Mouse (Mus musculus) limb, embryonic 12.5 days (tissue): ENCODE measurements around the gene Cpa1. TPM values are rescaled to one million over a fixed set of nuclear protein-coding genes. Genes with fewer than 3 reads are reported as not detected.
A peak's percentile ranks its signal among the peaks of the same experiment; 100 is the strongest.

ENCODE experiments used
- ATAC-seq: fragments of 200-750 bp; cut with Nextera tagmentation; 2 replicates; pipeline ENCODE4 v1.8.0; 2017; ENCODE audit warnings: low read depth, moderate TSS enrichment; ENCODE audit not compliant: insufficient number of reproducible peaks, insufficient read depth, low FRiP score, low TSS enrichment
- H3K27ac ChIP-seq: fragments of 300-500 bp; sonication (generic); 2 replicates; pipeline ENCODE4 v1.5.1; 2016; ENCODE audit warnings: mild to moderate bottlenecking, moderate library complexity
- H3K27me3 ChIP-seq: fragments of 300-500 bp; sonication (generic); 2 replicates; pipeline ENCODE4 v1.6.1; 2016; ENCODE audit warnings: mild to moderate bottlenecking, moderate library complexity
- H3K36me3 ChIP-seq: fragments of 300-500 bp; sonication (generic); 2 replicates; pipeline ENCODE4 v1.6.1; 2016; ENCODE audit warnings: mild to moderate bottlenecking, moderate library complexity
- H3K4me1 ChIP-seq: fragments of 300-500 bp; sonication (generic); replicated peaks from 2 replicates; pipeline ENCODE4 v1.6.1; 2016
- H3K4me2 ChIP-seq: fragments of 300-500 bp; sonication (generic); 2 replicates; pipeline ENCODE4 v1.6.1; 2016; ENCODE audit warnings: mild to moderate bottlenecking, moderate library complexity
- H3K4me3 ChIP-seq: fragments of 300-500 bp; sonication (generic); replicated peaks from 2 replicates; pipeline ENCODE4 v1.5.1; 2016; ENCODE audit warnings: mild to moderate bottlenecking
- H3K9ac ChIP-seq: fragments of 300-500 bp; sonication (generic); replicated peaks from 2 replicates; pipeline ENCODE4 v1.6.1; 2016; ENCODE audit warnings: mild to moderate bottlenecking, moderate library complexity
- H3K9me3 ChIP-seq: fragments of 300-500 bp; sonication (generic); 2 replicates; pipeline ENCODE4 v1.6.1; 2016; ENCODE audit warnings: mild to moderate bottlenecking, moderate library complexity
- WGBS: fragments of 180-500 bp; shearing (Covaris S2); methylation state at CpG from one replicate; pipeline ENCODE4 v1.1.7; 2016; 5-methylcytosine and 5-hydroxymethylcytosine counted together
- polyA plus RNA-seq: library from polyadenylated mRNA; unstranded; fragments of >200 nt; fragmentation: Nextera tagmentation; extraction: Ambion mirVana; gene quantifications from 2 replicates; pipeline ENCODE4 v1.2.1, GENCODE M21; 2016

Gene Cpa1
- polyA plus RNA-seq, 1 experiment from 2014 or later, result 0.40 TPM

DNA sequence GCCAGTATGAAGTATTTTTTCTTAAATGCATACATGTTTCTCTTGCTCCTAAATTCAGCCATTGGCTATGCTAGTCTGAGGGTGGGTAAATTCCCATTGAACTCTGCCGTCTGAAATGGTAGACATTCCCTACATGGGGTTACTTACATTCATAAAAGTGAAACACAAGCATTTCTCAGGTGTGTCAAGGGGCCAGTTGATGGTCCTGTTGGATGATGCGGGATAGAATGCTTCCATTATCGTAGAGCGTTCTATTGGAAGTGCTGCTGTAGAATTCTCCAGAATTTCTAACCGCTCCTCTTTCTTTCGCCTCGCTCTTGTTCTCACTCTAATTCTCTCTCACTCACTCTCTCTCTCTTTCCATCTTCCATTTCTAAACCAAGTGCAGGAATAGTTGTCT is 28.3 kb upstream of the Cpa1 start, which contains the start of gene Cpa5:
Gene Cpa5, plus strand, starts transcription at position 301 of the 400 bp plus-strand sequence.
- ATAC-seq, result no peak
- Histone ChIP-seq H3K36me3 (no peaks in the 10 kb centered on the region), H3K9ac (no peak within 1 kb of the TSS), H3K4me1 (peaks cover 21% of the 10 kb centered on the region), H3K27me3 (no peaks in the 10 kb centered on the region), H3K4me2 (no peak within 1 kb of the TSS), H3K4me3 (no peak within 1 kb of the TSS), H3K9me3 (no peaks in the 10 kb centered on the region), H3K27ac (0 out of 2 replicates have a peak within 1 kb of the TSS, but pooled peaks have one; percentile 9)
- 95% methylated on average over 7 of the region's 7 CpGs for WGBS

GRCm38 (mm10) chr6:30611212-30611611 is 27.8 kb upstream of the Cpa1 start:
- Histone ChIP-seq H3K4me2 (no peak overlapping the region), H3K9ac (no peak overlapping the region), H3K27ac (no peak overlapping the region), H3K4me3 (no peak overlapping the region), H3K27me3 (no peaks in the 10 kb centered on the region), H3K4me1 (peaks cover 21% of the 10 kb centered on the region), H3K9me3 (no peaks in the 10 kb centered on the region), H3K36me3 (no peaks in the 10 kb centered on the region)
- WGBS, result 75% methylated on average over 5 of the region's 5 CpGs
- no peak for ATAC-seq

DNA sequence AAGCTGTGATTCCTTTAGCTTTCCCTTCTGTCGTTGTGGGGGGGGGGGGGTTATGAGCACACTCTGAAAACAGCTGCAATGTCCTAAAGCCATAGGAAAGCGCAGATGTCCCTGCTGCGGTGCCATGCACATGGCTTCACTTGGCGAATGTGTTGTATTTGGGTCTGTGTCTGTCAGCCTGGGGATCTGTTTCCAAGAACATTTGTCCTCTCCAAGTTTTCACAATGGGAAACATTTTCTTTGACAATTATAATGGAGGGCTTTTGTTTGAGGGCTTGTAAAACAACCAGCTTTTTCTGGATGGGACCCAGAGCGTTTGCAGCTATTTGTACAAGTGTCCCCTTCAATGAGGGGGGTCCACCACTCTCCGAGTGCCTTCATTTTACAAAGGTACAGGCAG is 24.8 kb upstream of the Cpa1 start:
- Histone ChIP-seq H3K9me3 (no peaks in the 10 kb centered on the region), H3K4me3 (no peak overlapping the region), H3K9ac (no peak overlapping the region), H3K27me3 (no peaks in the 10 kb centered on the region), H3K36me3 (no peaks in the 10 kb centered on the region), H3K4me1 (peaks cover 48% of the 10 kb centered on the region), H3K4me2 (no peak overlapping the region), H3K27ac (peak overlapping the region; percentile 95; the same call in 1 of the 2 replicates)
- WGBS, result 81% methylated on average over 6 of the region's 6 CpGs
- no peak for ATAC-seq

- Histone ChIP-seq H3K9ac (no peak overlapping the region), H3K36me3 (no peaks in the 10 kb centered on the region), H3K27me3 (no peaks in the 10 kb centered on the region), H3K4me1 (peaks cover 48% of the 10 kb centered on the region), H3K4me3 (no peak overlapping the region), H3K27ac (peak overlapping the region; percentile 95), H3K4me2 (peak overlapping the region; percentile 52), H3K9me3 (no peaks in the 10 kb centered on the region)
- ATAC-seq, result no peak
- 15% methylated on average over 4 of the region's 4 CpGs for WGBS
Measured at GRCm38 (mm10) chr6:30615741-30616140, 23.3 kb upstream of the Cpa1 start.

- peak overlapping the region; percentile 18; the same call in 1 of the 2 replicates for H3K9ac ChIP-seq
- H3K4me3 ChIP-seq, result 0 out of 2 replicates have a peak overlapping the region, but pooled peaks have one; percentile 6
- peaks cover 48% of the 10 kb centered on the region for H3K4me1 ChIP-seq
- H3K27ac ChIP-seq, result peak overlapping the region; percentile 95
- no peaks in the 10 kb centered on the region for H3K9me3 ChIP-seq
- 0% methylated on average over 8 of the region's 8 CpGs for WGBS
- ATAC-seq, result peak; percentile 48
- no peaks in the 10 kb centered on the region for H3K36me3 ChIP-seq
- peak overlapping the region; percentile 52 for H3K4me2 ChIP-seq
- H3K27me3 ChIP-seq, result no peaks in the 10 kb centered on the region
Measured at GRCm38 (mm10) chr6:30616491-30616941, 22.5 kb upstream of the Cpa1 start.

DNA sequence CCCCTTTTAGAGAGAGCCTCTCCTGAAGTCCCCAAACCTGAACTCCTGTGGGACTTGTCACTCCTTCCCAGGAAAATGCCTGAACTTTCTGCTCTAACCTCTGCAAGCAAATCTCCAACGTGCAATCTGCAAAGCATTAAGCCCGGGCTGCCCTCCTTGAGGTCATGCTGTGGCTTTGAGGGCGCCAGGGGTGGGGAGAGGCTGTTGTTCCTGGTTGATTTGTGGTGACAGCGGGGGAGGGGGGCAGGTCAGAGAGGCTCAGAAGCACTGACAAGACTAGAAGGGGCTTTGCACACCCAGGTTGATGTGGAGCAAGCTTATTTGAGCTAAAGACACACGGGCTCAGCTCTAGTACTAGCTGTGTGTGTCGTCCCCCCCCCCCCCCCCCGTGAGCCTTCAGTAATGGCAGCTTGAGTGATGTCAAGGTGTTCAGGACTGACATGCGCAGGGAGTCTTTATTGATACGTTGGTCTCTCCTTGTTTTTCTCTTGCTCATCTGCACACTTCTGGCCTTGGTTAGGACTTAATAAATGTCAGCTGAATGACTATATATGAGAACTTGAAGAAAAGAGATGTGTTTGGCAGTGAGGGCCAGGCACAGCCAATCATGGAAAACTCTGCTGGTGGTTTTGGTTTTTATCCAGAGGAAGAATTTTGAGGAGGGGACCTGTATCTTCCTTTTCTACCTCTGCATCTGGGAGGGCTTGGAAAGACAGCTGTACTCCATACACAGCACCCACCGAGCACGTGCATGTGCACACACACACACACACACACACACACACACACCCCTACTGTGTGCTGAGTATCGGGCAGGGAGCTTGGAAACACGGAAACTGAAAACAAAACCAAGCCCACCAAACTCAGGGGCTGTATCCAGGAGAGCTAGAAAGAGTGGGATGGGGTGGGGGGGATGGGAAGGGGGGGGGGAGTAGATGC is 21.7 kb upstream of the Cpa1 start:
- peak overlapping the region; percentile 44; the same call in 1 of the 2 replicates for H3K9ac ChIP-seq

DNA sequence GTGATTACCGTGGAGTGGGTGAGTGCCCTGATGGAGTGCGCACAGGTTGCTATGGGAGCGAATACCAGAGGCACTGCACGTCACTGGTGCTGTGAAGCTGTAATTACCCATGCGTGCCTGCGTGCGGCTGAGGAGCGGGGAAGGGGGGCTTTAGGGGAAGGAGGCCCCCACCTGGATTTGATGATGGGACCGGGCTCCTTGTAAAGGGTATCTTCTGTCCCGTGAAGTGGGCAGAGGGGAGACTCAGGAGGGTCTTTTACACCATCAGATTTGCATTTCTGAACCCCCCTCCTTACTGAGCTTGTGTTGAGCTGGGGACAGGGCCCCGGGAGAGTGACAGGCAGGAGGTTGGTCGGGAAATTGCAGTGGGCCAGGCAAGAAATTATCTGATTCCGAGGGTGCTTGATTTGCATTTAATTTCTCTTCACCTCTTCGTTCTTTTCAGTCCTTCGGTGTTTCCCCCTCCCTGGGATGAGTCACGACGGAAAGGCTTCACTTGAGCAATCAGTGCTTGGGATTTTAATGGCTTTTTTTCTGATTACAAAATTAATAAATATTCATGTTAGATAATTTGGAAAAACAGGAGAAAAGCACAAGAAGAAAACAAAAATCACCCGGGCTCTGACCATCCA is 20.9 kb upstream of the Cpa1 start:
- H3K27me3 ChIP-seq, result no peaks in the 10 kb centered on the region
- H3K36me3 ChIP-seq, result no peaks in the 10 kb centered on the region
- peaks cover 48% of the 10 kb centered on the region for H3K4me1 ChIP-seq
- H3K4me3 ChIP-seq, result peak overlapping the region; percentile 17; the same call in 1 of the 2 replicates
- H3K27ac ChIP-seq, result peak overlapping the region; percentile 95
- ATAC-seq, result peak; percentile 58
- H3K4me2 ChIP-seq, result peak overlapping the region; percentile 52
- H3K9ac ChIP-seq, result peak overlapping the region; percentile 44; the same call in 1 of the 2 replicates
- WGBS, result 5% methylated on average over 18 of the region's 18 CpGs
- H3K9me3 ChIP-seq, result no peaks in the 10 kb centered on the region

More for the DNA sequence above, 21.7 kb upstream of the Cpa1 start:
- WGBS, result 2% methylated on average over 13 of the region's 13 CpGs
- ATAC-seq, result peak; percentile 43
- Histone ChIP-seq H3K4me2 (peak overlapping the region; percentile 52), H3K4me1 (peaks cover 48% of the 10 kb centered on the region), H3K27ac (peak overlapping the region; percentile 95), H3K9me3 (no peaks in the 10 kb centered on the region), H3K36me3 (no peaks in the 10 kb centered on the region), H3K4me3 (peak overlapping the region; percentile 17; the same call in 1 of the 2 replicates), H3K27me3 (no peaks in the 10 kb centered on the region)

GRCm38 (mm10) chr6:30618735-30619134 is 20.3 kb upstream of the Cpa1 start:
- H3K9me3 ChIP-seq, result no peaks in the 10 kb centered on the region
- no peak overlapping the region for H3K4me3 ChIP-seq
- no peaks in the 10 kb centered on the region for H3K36me3 ChIP-seq
- 37% methylated on average over 6 of the region's 6 CpGs for WGBS
- H3K4me1 ChIP-seq, result peaks cover 48% of the 10 kb centered on the region
- H3K27me3 ChIP-seq, result no peaks in the 10 kb centered on the region
- no peak overlapping the region for H3K4me2 ChIP-seq
- H3K27ac ChIP-seq, result peak overlapping the region; percentile 77
- no peak overlapping the region for H3K9ac ChIP-seq
- no peak for ATAC-seq

DNA sequence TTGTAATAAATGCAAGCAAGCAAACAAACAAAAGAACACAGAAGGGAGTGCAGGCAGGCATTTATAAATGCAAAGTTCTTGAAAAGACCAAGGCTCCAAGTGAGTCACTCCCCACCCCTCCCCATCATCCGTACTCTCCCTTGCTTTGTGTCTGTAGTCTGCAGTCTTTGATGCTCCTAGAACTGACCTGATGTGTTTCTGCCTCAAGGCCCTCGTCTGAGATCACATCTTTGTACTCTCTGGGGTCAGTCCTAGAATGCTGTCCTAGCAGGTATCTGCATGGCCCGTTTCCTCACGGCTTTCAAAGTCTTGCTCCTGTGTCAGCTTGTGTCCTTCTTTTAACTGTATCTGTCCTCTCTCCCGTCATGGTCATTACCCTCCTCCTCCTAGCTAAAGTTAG is 19.4 kb upstream of the Cpa1 start:
- Histone ChIP-seq H3K27ac (0 out of 2 replicates have a peak overlapping the region, but pooled peaks have one; percentile 77), H3K9ac (no peak overlapping the region), H3K36me3 (no peaks in the 10 kb centered on the region), H3K4me1 (peaks cover 46% of the 10 kb centered on the region), H3K27me3 (no peaks in the 10 kb centered on the region), H3K4me3 (no peak overlapping the region), H3K4me2 (no peak overlapping the region), H3K9me3 (no peaks in the 10 kb centered on the region)
- ATAC-seq, result no peak
- WGBS, result 73% methylated on average over 5 of the region's 5 CpGs

GRCm38 (mm10) chr6:30620591-30620990 is 18.4 kb upstream of the Cpa1 start:
- Histone ChIP-seq H3K9me3 (no peaks in the 10 kb centered on the region), H3K4me3 (no peak overlapping the region), H3K9ac (no peak overlapping the region), H3K4me2 (no peak overlapping the region), H3K27ac (peak overlapping the region; percentile 45; the same call in 1 of the 2 replicates), H3K27me3 (no peaks in the 10 kb centered on the region), H3K4me1 (peaks cover 37% of the 10 kb centered on the region), H3K36me3 (no peaks in the 10 kb centered on the region)
- 80% methylated on average over 4 of the region's 4 CpGs for WGBS
- no peak for ATAC-seq

GRCm38 (mm10) chr6:30620994-30621393 is 18.0 kb upstream of the Cpa1 start:
- Histone ChIP-seq H3K36me3 (no peaks in the 10 kb centered on the region), H3K4me3 (no peak overlapping the region), H3K9ac (no peak overlapping the region), H3K27ac (peak overlapping the region; percentile 45; the same call in 1 of the 2 replicates), H3K4me1 (peaks cover 33% of the 10 kb centered on the region), H3K27me3 (no peaks in the 10 kb centered on the region), H3K4me2 (no peak overlapping the region), H3K9me3 (no peaks in the 10 kb centered on the region)
- 79% methylated on average over 6 of the region's 6 CpGs for WGBS
- ATAC-seq, result no peak
